In genomic region chr3:137977629-137978041, GRCm38 (mm10) we compare ENCODE assay signal across 10 mouse cellular contexts. TPM values are rescaled to one million over a fixed set of nuclear protein-coding genes. Genes with fewer than 3 reads are reported as not detected.
DNase-seq lines count a peak whose midpoint lies in the region; ATAC-seq and TF ChIP-seq lines count a peak whose summit lies in the region.
"Had no signal": no experiment of that assay in that cellular context is flagged by ENCODE, and none has a peak within 500 bp of the region (broad histone marks: within the 10 kb centered on the region; RNA-seq: fewer than 3 reads in every experiment).

No protein-coding gene starts in this region.

- no peak for TF ChIP-seq EP300 in heart, adult 2 months (IDR thresholded peaks at IDR 0.05; ENCODE audit: insufficient read depth, low read depth, low read length)

- no peak for DNase-seq in kidney, postnatal 36 days
- DNase-seq in brain, embryonic 14.5 days (ENCODE audit: low read depth) = peak; percentile 83
- DNase-seq in hindbrain, embryonic 14.5 days (ENCODE audit: low spot score) = no peak
- no peak for DNase-seq in adrenal gland, adult (ENCODE audit: inconsistent age in 2 of 2, low spot score in 1 of 2)
- no peak for DNase-seq in gastrocnemius, postnatal 10 days
- no peak for DNase-seq in heart, adult 2 months
- DNase-seq: cerebellum, adult 11-12 months had no signal

- H3K27me3 ChIP-seq in kidney, embryonic 14.5 days (ENCODE audit: control insufficient read depth, insufficient read depth, low read length) = no peaks in the 10 kb centered on the region
- no peaks in the 10 kb centered on the region for H3K27me3 ChIP-seq in hindbrain, embryonic 14.5 days (ENCODE audit: control insufficient read depth, insufficient read depth, low read length)
- H3K27me3 ChIP-seq in midbrain, embryonic 13.5 days = peaks cover 7% of the 10 kb centered on the region
- no peaks in the 10 kb centered on the region for H3K27me3 ChIP-seq in heart, adult 2 months (ENCODE audit: control insufficient read depth, insufficient read depth, low read length)
- H3K27me3 ChIP-seq: stomach, embryonic 15.5 days had no signal

- no peak overlapping the region for H3K4me2 ChIP-seq in kidney, embryonic 14.5 days (replicated peaks; ENCODE audit: low read depth, low read length)
- no peak overlapping the region for H3K4me2 ChIP-seq in hindbrain, embryonic 14.5 days (replicated peaks)
- H3K4me2 ChIP-seq in midbrain, embryonic 13.5 days (replicated peaks) = no peak overlapping the region
- H3K4me2 ChIP-seq: stomach, embryonic 15.5 days had no signal

- no peaks in the 10 kb centered on the region for H3K9me3 ChIP-seq in kidney, embryonic 14.5 days (ENCODE audit: control insufficient read depth, low read length)
- no peaks in the 10 kb centered on the region for H3K9me3 ChIP-seq in hindbrain, embryonic 14.5 days (ENCODE audit: control insufficient read depth, low read length)
- no peaks in the 10 kb centered on the region for H3K9me3 ChIP-seq in midbrain, embryonic 13.5 days
- H3K9me3 ChIP-seq: stomach, embryonic 15.5 days had no signal

- peaks cover 4% of the 10 kb centered on the region; the same call in 1 of the 2 replicates for H3K4me1 ChIP-seq in kidney, embryonic 14.5 days (ENCODE audit: control insufficient read depth, insufficient read depth, low read length)
- 0 out of 2 replicates have a peak, but pooled peaks cover 11% of the 10 kb centered on the region for H3K4me1 ChIP-seq in hindbrain, embryonic 14.5 days (replicated peaks; ENCODE audit: control insufficient read depth, insufficient read depth, low read length)
- H3K4me1 ChIP-seq in midbrain, embryonic 13.5 days (replicated peaks) = peaks cover 21% of the 10 kb centered on the region
- H3K4me1 ChIP-seq in heart, adult 2 months (ENCODE audit: control insufficient read depth, insufficient read depth, low read length) = no peaks in the 10 kb centered on the region; the same call in 1 of the 2 replicates

- TF ChIP-seq CTCF in brain, embryonic 14.5 days (IDR thresholded peaks at IDR 0.05; ENCODE audit: borderline replicate concordance, extremely low read depth, insufficient read depth, insufficient read length) = no peak
- TF ChIP-seq CTCF in heart, adult 2 months (IDR thresholded peaks at IDR 0.05) = no peak

- no peak overlapping the region for H3K4me3 ChIP-seq in kidney, embryonic 14.5 days (ENCODE audit: low read length)
- H3K4me3 ChIP-seq in hindbrain, embryonic 14.5 days (replicated peaks; ENCODE audit: low read length) = no peak overlapping the region
- H3K4me3 ChIP-seq in midbrain, embryonic 13.5 days (replicated peaks) = no peak overlapping the region
- no peak overlapping the region for H3K4me3 ChIP-seq in heart, adult 2 months
- H3K4me3 ChIP-seq: stomach, embryonic 15.5 days had no signal

- peak; percentile 16; the same call in 1 of the 2 replicates for ATAC-seq in kidney, embryonic 14.5 days (ENCODE audit: low FRiP score, low TSS enrichment)
- peak; percentile 71 for ATAC-seq in hindbrain, embryonic 14.5 days (ENCODE audit: low FRiP score)
- peak; percentile 66; the same call in 1 of the 2 replicates for ATAC-seq in midbrain, embryonic 13.5 days

- no peaks in the 10 kb centered on the region for H3K36me3 ChIP-seq in kidney, embryonic 14.5 days (ENCODE audit: control insufficient read depth, insufficient read depth, low read length)
- no peaks in the 10 kb centered on the region for H3K36me3 ChIP-seq in hindbrain, embryonic 14.5 days (replicated peaks; ENCODE audit: control insufficient read depth, insufficient read depth)
- H3K36me3 ChIP-seq in midbrain, embryonic 13.5 days = no peaks in the 10 kb centered on the region
- H3K36me3 ChIP-seq in heart, adult 2 months (ENCODE audit: control insufficient read depth, insufficient read depth, low read length) = no peaks in the 10 kb centered on the region
- H3K36me3 ChIP-seq: stomach, embryonic 15.5 days had no signal

- 35% methylated on average over 6 of the region's 6 CpGs for WGBS in kidney, embryonic 14.5 days
- WGBS in hindbrain, embryonic 14.5 days = 16% methylated on average over 6 of the region's 6 CpGs
- 17% methylated on average over 6 of the region's 6 CpGs for WGBS in midbrain, embryonic 13.5 days
- 85% methylated on average over 6 of the region's 6 CpGs for WGBS in heart, adult 2 months

- intact Hi-C loops in heart, adult 2 months (cut with DNase I) = no loop called here

- no peaks in the 10 kb centered on the region for H3K79me2 ChIP-seq in heart, adult 2 months (replicated peaks; ENCODE audit: control insufficient read depth, insufficient read depth, low read length)

- peak overlapping the region; percentile 24; the same call in 1 of the 2 replicates for H3K27ac ChIP-seq in kidney, embryonic 14.5 days (ENCODE audit: low read depth, low read length)
- H3K27ac ChIP-seq in hindbrain, embryonic 14.5 days = peak overlapping the region; percentile 34; the same call in 1 of the 2 replicates
- H3K27ac ChIP-seq in midbrain, embryonic 13.5 days = peak overlapping the region; percentile 64; the same call in 1 of the 2 replicates
- H3K27ac ChIP-seq in heart, adult 2 months = no peak overlapping the region
- H3K27ac ChIP-seq: stomach, embryonic 15.5 days had no signal

- TF ChIP-seq POLR2A in brain, embryonic 14.5 days (IDR thresholded peaks at IDR 0.05; ENCODE audit: borderline replicate concordance, extremely low read depth, insufficient read depth, insufficient read length, poor library complexity, severe bottlenecking) = no peak
- no peak for TF ChIP-seq POLR2A in heart, adult 2 months (IDR thresholded peaks at IDR 0.05; ENCODE audit: insufficient read depth, low read depth, low read length)

- H3K9ac ChIP-seq in kidney, embryonic 14.5 days (ENCODE audit: low read depth, low read length) = no peak overlapping the region
- H3K9ac ChIP-seq in hindbrain, embryonic 14.5 days = no peak overlapping the region
- no peak overlapping the region for H3K9ac ChIP-seq in midbrain, embryonic 13.5 days (replicated peaks)
- no peak overlapping the region for H3K9ac ChIP-seq in heart, adult 2 months (ENCODE audit: low read depth, low read length)
- H3K9ac ChIP-seq: stomach, embryonic 15.5 days had no signal

RNA-seq across cellular contexts. Expression of gene Dapp1, which starts 3.7 kb away (rescaled TPM):
- 7.2 and 11.4 TPM in 2 replicates for polyA plus RNA-seq in kidney, embryonic 14.5 days (2014; fragmentation: Nextera tagmentation; extraction: Ambion mirVana)
- 1.9 and 2.0 TPM in 2 replicates for polyA plus RNA-seq in brain, embryonic 14.5 days (2012; rRNA removed)
- polyA plus RNA-seq in hindbrain, embryonic 14.5 days (2014; fragmentation: Nextera tagmentation; extraction: Ambion mirVana) = 2.8 and 3.0 TPM in 2 replicates
- polyA plus RNA-seq in midbrain, embryonic 13.5 days (2015; fragmentation: Nextera tagmentation; extraction: Ambion mirVana) = 0.67 and 1.2 TPM in 2 replicates
- total RNA-seq in gastrocnemius, postnatal 10 days (2021) = 1 to 10 TPM in 1 of 2 experiments, under 1 TPM in 1; 0.89 to 2.0 TPM
- total RNA-seq in heart, adult 2 months (2021) = 1 to 10 TPM; 5.0 to 6.9 TPM
- polyA plus RNA-seq in heart, adult 2 months (2012; rRNA removed) = 4.0 and 5.2 TPM in 2 replicates

RNA-seq across cellular contexts. Expression of gene Lamtor3, which starts 59.3 kb away (rescaled TPM):
- polyA plus RNA-seq in kidney, embryonic 14.5 days (2014; fragmentation: Nextera tagmentation; extraction: Ambion mirVana) = 111 TPM in 2 replicates
- polyA plus RNA-seq in brain, embryonic 14.5 days (2012; rRNA removed) = 77.3 and 97.8 TPM in 2 replicates
- 128 and 131 TPM in 2 replicates for polyA plus RNA-seq in hindbrain, embryonic 14.5 days (2014; fragmentation: Nextera tagmentation; extraction: Ambion mirVana)
- 120 and 122 TPM in 2 replicates for polyA plus RNA-seq in midbrain, embryonic 13.5 days (2015; fragmentation: Nextera tagmentation; extraction: Ambion mirVana)
- 10 to 100 TPM; 56.8 to 58.3 TPM for total RNA-seq in gastrocnemius, postnatal 10 days (2021)
- total RNA-seq in heart, adult 2 months (2021) = 100 to 1,000 TPM in 1 of 2 experiments, 10 to 100 TPM in 1; 88.9 to 107 TPM
- 48.7 and 77.2 TPM in 2 replicates for polyA plus RNA-seq in heart, adult 2 months (2012; rRNA removed)

Comparison
In these comparisons a context has a peak if more than half of its experiments do, and no peak if none do; other contexts are left out.
1. ATAC-seq: peak in every context shown above with its lines; median percentile 71 in hindbrain, embryonic 14.5 days; 66 in midbrain, embryonic 13.5 days; 16 in kidney, embryonic 14.5 days.